Mouse (Mus musculus) CD8-positive naive resting alpha-beta T cell, adult 2 months (primary cell): ENCODE measurements at regions not wholly inside any gene's neighbourhood (a gene's known extent, or its start where the extent isn't known, plus 50 kb on each side); places are given as distances from the start of the nearest gene placed in this dataset.

ENCODE experiments used
- DNase-seq, 2 experiments: peaks; one replicate each; pipeline ENCODE4 v3.0.0; 2022; ENCODE audit warnings: low read depth in 2 of 2, low spot score in 2 of 2

- no peak for DNase-seq
These were observed 329.4 kb downstream of the Hlx start for GRCm38 (mm10) chr1:184402985-184403384.

GRCm38 (mm10) chr1:184395215-184395614 is 337.2 kb downstream of the Hlx start:
- DNase-seq, result peak; percentile 15 to 35

GRCm38 (mm10) chr1:184394559-184395194 is 337.7 kb downstream of the Hlx start:
- DNase-seq, result no peak

GRCm38 (mm10) chr1:184384088-184384823 is 348.2 kb downstream of the Hlx start:
- DNase-seq, result no peak

GRCm38 (mm10) chr1:184378665-184379064 is 344.6 kb upstream of the 1700056E22Rik start:
- no peak for DNase-seq

- DNase-seq, result no peak
These were observed 330.9 kb upstream of the 1700056E22Rik start for GRCm38 (mm10) chr1:184365026-184365425.

- no peak for DNase-seq
These were observed 324.1 kb upstream of the 1700056E22Rik start for GRCm38 (mm10) chr1:184358226-184358568.

- DNase-seq, result no peak
These were observed 323.5 kb upstream of the 1700056E22Rik start for GRCm38 (mm10) chr1:184357474-184358225.

- no peak for DNase-seq
These were observed 319.8 kb upstream of the 1700056E22Rik start for GRCm38 (mm10) chr1:184353832-184354449.

- DNase-seq, result no peak
These were observed 317.7 kb upstream of the 1700056E22Rik start for GRCm38 (mm10) chr1:184351760-184352159.

- DNase-seq, result no peak
These were observed 310.7 kb upstream of the 1700056E22Rik start for GRCm38 (mm10) chr1:184344829-184345228.

GRCm38 (mm10) chr1:184335952-184336351 is 301.9 kb upstream of the 1700056E22Rik start:
- DNase-seq, result no peak

- no peak for DNase-seq
These were observed 301.2 kb upstream of the 1700056E22Rik start for GRCm38 (mm10) chr1:184335281-184335680.

GRCm38 (mm10) chr1:184334818-184335217 is 300.7 kb upstream of the 1700056E22Rik start:
- no peak for DNase-seq

GRCm38 (mm10) chr1:184333086-184333485 is 299.0 kb upstream of the 1700056E22Rik start:
- DNase-seq, result no peak

GRCm38 (mm10) chr1:184330516-184331350 is 296.6 kb upstream of the 1700056E22Rik start:
- no peak for DNase-seq

- DNase-seq, result no peak
These were observed 292.1 kb upstream of the 1700056E22Rik start for GRCm38 (mm10) chr1:184326191-184326590.

- no peak for DNase-seq
These were observed 290.1 kb upstream of the 1700056E22Rik start for GRCm38 (mm10) chr1:184324234-184324633.

GRCm38 (mm10) chr1:184320521-184321177 is 286.5 kb upstream of the 1700056E22Rik start:
- DNase-seq, result no peak

GRCm38 (mm10) chr1:184310185-184310815 is 276.2 kb upstream of the 1700056E22Rik start:
- DNase-seq, result peak in 1 of 2 experiments; percentile 0
